Mouse (Mus musculus): ENCODE data around the gene Ctcfl. TPM values are rescaled to one million over a fixed set of nuclear protein-coding genes. Genes with fewer than 3 reads are reported as not detected.

Gene Ctcfl
- total and polyA plus RNA-seq, 3 experiments: 0.08 to 0.11 TPM; not detected in 1

- peak overlapping the region; percentile 49 for H3K9ac ChIP-seq (ENCODE audit: low read depth, low read length)
- H3K36me3 ChIP-seq (ENCODE audit: control insufficient read depth, insufficient read depth, low read length): no peaks in the 10 kb centered on the region
- intact Hi-C loops (cut with DNase I): no loop called here
- no peaks in the 10 kb centered on the region for H3K79me2 ChIP-seq (replicated peaks; ENCODE audit: control insufficient read depth, insufficient read depth, low read length)
- WGBS: 25% methylated on average over 15 of the region's 15 CpGs
- H3K27me3 ChIP-seq (ENCODE audit: control insufficient read depth, insufficient read depth, low read length): no peaks in the 10 kb centered on the region
- H3K27ac ChIP-seq: peak overlapping the region; percentile 80
- peaks cover 14% of the 10 kb centered on the region for H3K4me1 ChIP-seq (ENCODE audit: control insufficient read depth, insufficient read depth, low read length)
- TF ChIP-seq CTCF (IDR thresholded peaks at IDR 0.05) (no peak), POLR2A (IDR thresholded peaks at IDR 0.05; ENCODE audit: insufficient read depth, low read depth, low read length) (0 out of 2 replicates have a peak, but pooled peaks have one; percentile 31), EP300 (IDR thresholded peaks at IDR 0.05; ENCODE audit: insufficient read depth, low read depth, low read length) (0 out of 2 replicates have a peak, but pooled peaks have one; percentile 39)
- H3K4me3 ChIP-seq: no peak overlapping the region
- peak in 1 of 2 experiments; percentile 74 for DNase-seq
These were observed 72.6 kb downstream of the Ctcfl start for GRCm38 (mm10) chr2:173046582-173047297.

- intact Hi-C loops (cut with DNase I): loop anchor here (2.0 kb wide), 2 partner anchors 20 to 36 kb away; no protein-coding TSS in a partner anchor
- TF ChIP-seq POLR2A (IDR thresholded peaks at IDR 0.05; ENCODE audit: insufficient read depth, low read depth, low read length) (no peak), EP300 (IDR thresholded peaks at IDR 0.05; ENCODE audit: insufficient read depth, low read depth, low read length) (peak; percentile 98), CTCF (IDR thresholded peaks at IDR 0.05) (peak; percentile 53)
- no peak overlapping the region for H3K4me3 ChIP-seq
- H3K27me3 ChIP-seq (ENCODE audit: control insufficient read depth, insufficient read depth, low read length): no peaks in the 10 kb centered on the region
- H3K4me1 ChIP-seq (ENCODE audit: control insufficient read depth, insufficient read depth, low read length): peaks cover 14% of the 10 kb centered on the region
- peak; percentile 78 to 86 for DNase-seq
- H3K36me3 ChIP-seq (ENCODE audit: control insufficient read depth, insufficient read depth, low read length): no peaks in the 10 kb centered on the region
- H3K9ac ChIP-seq (ENCODE audit: low read depth, low read length): peak overlapping the region; percentile 61
- H3K27ac ChIP-seq: peak overlapping the region; percentile 76
- no peaks in the 10 kb centered on the region for H3K79me2 ChIP-seq (replicated peaks; ENCODE audit: control insufficient read depth, insufficient read depth, low read length)
- WGBS: 43% methylated on average over 18 of the region's 18 CpGs
These were observed 74.9 kb downstream of the Ctcfl start for GRCm38 (mm10) chr2:173044198-173044970.

Other genes with a start within 250 kb of the Ctcfl start
- under 1 TPM; 0.86 to 0.94 TPM for gene Bmp7, start 179.2 kb downstream of the Ctcfl start, total RNA-seq (2021)
- 1.4 and 2.1 TPM in 2 replicates for gene Bmp7, start 179.2 kb downstream of the Ctcfl start, polyA plus RNA-seq (2012; rRNA removed)
- gene Spo11, start 141.8 kb downstream of the Ctcfl start, total RNA-seq (2021): not detected
- gene Spo11, start 141.8 kb downstream of the Ctcfl start, polyA plus RNA-seq (2012; rRNA removed): 0.14 TPM in 1 of 2 replicates, not detected in the other
- 10 to 100 TPM; 22.8 to 23.0 TPM for gene Rae1, start 119.4 kb downstream of the Ctcfl start, total RNA-seq (2021)
- 27.8 and 44.8 TPM in 2 replicates for gene Rae1, start 119.4 kb downstream of the Ctcfl start, polyA plus RNA-seq (2012; rRNA removed)
- 100 to 1,000 TPM; 173 to 203 TPM for gene Rbm38, start 99.0 kb downstream of the Ctcfl start, total RNA-seq (2021)
- gene Rbm38, start 99.0 kb downstream of the Ctcfl start, polyA plus RNA-seq (2012; rRNA removed): 342 and 529 TPM in 2 replicates
- 10 to 100 TPM; 18.0 to 20.5 TPM for gene Pck1, start 33.5 kb upstream of the Ctcfl start, total RNA-seq (2021)
- 12.4 and 35.3 TPM in 2 replicates for gene Pck1, start 33.5 kb upstream of the Ctcfl start, polyA plus RNA-seq (2012; rRNA removed)
- under 1 TPM; 0.47 to 0.91 TPM for gene Zbp1, start 99.4 kb upstream of the Ctcfl start, total RNA-seq (2021)
- 1.2 and 1.8 TPM in 2 replicates for gene Zbp1, start 99.4 kb upstream of the Ctcfl start, polyA plus RNA-seq (2012; rRNA removed)
- 10 to 100 TPM; 28.4 to 31.4 TPM for gene Pmepa1, start 157.0 kb upstream of the Ctcfl start, total RNA-seq (2021)
- 37.4 and 41.7 TPM in 2 replicates for gene Pmepa1, start 157.0 kb upstream of the Ctcfl start, polyA plus RNA-seq (2012; rRNA removed)

Measured in heart, adult 2 months (tissue).